ENCODE assay signal across 8 mouse cellular contexts in genomic region chr5:131647683-131648119, GRCm38 (mm10).
DNase-seq lines count a peak whose midpoint lies in the region; ATAC-seq lines count a peak whose summit lies in the region.

No protein-coding gene starts in this region.

- H3K9ac ChIP-seq in hindbrain, embryonic 14.5 days, result no peak overlapping the region

- no peaks in the 10 kb centered on the region; the same call in 1 of the 2 replicates for H3K27me3 ChIP-seq in hindbrain, embryonic 14.5 days (ENCODE audit: control insufficient read depth, insufficient read depth, low read length)

- no peak for ATAC-seq in hindbrain, embryonic 14.5 days (ENCODE audit: low FRiP score)

- H3K9me3 ChIP-seq in hindbrain, embryonic 14.5 days (ENCODE audit: control insufficient read depth, low read length), result no peaks in the 10 kb centered on the region

- H3K36me3 ChIP-seq in hindbrain, embryonic 14.5 days (replicated peaks; ENCODE audit: control insufficient read depth, insufficient read depth), result no peaks in the 10 kb centered on the region

- no peak overlapping the region for H3K4me2 ChIP-seq in hindbrain, embryonic 14.5 days (replicated peaks)

- H3K4me3 ChIP-seq in hindbrain, embryonic 14.5 days (replicated peaks; ENCODE audit: low read length), result no peak overlapping the region

- 20% methylated on average over 4 of the region's 4 CpGs for WGBS in hindbrain, embryonic 14.5 days

- peak overlapping the region; percentile 9; the same call in 1 of the 2 replicates for H3K27ac ChIP-seq in hindbrain, embryonic 14.5 days

- intact Hi-C loops in gastrocnemius, postnatal 14 days (cut with DNase I; ENCODE audit: low total_unique reads), result no loop called here

- DNase-seq in Muller cell, postnatal 12 days (ENCODE audit: inconsistent ontology term), result peak; percentile 87
- peak; percentile 37 for DNase-seq in adrenal gland, postnatal 14 days
- DNase-seq in gastrocnemius, postnatal 14 days, result peak; percentile 53
- no peak for DNase-seq in hindbrain, embryonic 14.5 days (ENCODE audit: low spot score)
- peak; percentile 28 for DNase-seq in lung, postnatal 14 days
- no peak for DNase-seq in cerebellum, adult 8-10 months
- no peak for DNase-seq in spleen, postnatal 10 days (ENCODE audit: low spot score in 2 of 2)
- no peak for DNase-seq in thymus, postnatal 0 days (ENCODE audit: low spot score)

- H3K4me1 ChIP-seq in hindbrain, embryonic 14.5 days (replicated peaks; ENCODE audit: control insufficient read depth, insufficient read depth, low read length), result peaks cover 72% of the 10 kb centered on the region

Comparison
In these comparisons a context has a peak if more than half of its experiments do, and no peak if none do; other contexts are left out.
1. DNase-seq: peak in Muller cell, postnatal 12 days (single experiment), adrenal gland, postnatal 14 days (single experiment), gastrocnemius, postnatal 14 days (single experiment) and lung, postnatal 14 days (single experiment); none in hindbrain, embryonic 14.5 days (single experiment), cerebellum, adult 8-10 months (single experiment), spleen, postnatal 10 days (0 of 2) and thymus, postnatal 0 days (single experiment).